ENCODE assay signal across 28 mouse cellular contexts in genomic region chr1:88266123-88266522, GRCm38 (mm10). TPM values are rescaled to one million over a fixed set of nuclear protein-coding genes. Genes with fewer than 3 reads are reported as not detected.
DNase-seq lines count a peak whose midpoint lies in the region; ATAC-seq and TF ChIP-seq lines count a peak whose summit lies in the region.
"Had no signal": no experiment of that assay in that cellular context is flagged by ENCODE, and none has a peak within 500 bp of the region (broad histone marks: within the 10 kb centered on the region; RNA-seq: fewer than 3 reads in every experiment).

No protein-coding gene starts in this region.

- 0 out of 2 replicates have a peak, but pooled peaks have one; percentile 7 for TF ChIP-seq CTCF in G1E (IDR thresholded peaks at IDR 0.05; ENCODE audit: low read depth, low read length)

- no peaks in the 10 kb centered on the region for H3K27me3 ChIP-seq in G1E (ENCODE audit: insufficient read depth, low read length)
- H3K27me3 ChIP-seq: CH12.LX; embryonic facial prominence, embryonic 13.5 days; embryonic facial prominence, embryonic 15.5 days; forebrain, embryonic 12.5 days had no signal

- no peaks in the 10 kb centered on the region for H3K9me3 ChIP-seq in G1E (replicated peaks)
- H3K9me3 ChIP-seq: embryonic facial prominence, embryonic 15.5 days had no signal

- peaks cover 97% of the 10 kb centered on the region for H3K36me3 ChIP-seq in G1E (replicated peaks)

- no peak for ATAC-seq in G1E (ENCODE audit: extremely low read depth, insufficient number of reproducible peaks, low FRiP score, poor library complexity, severe bottlenecking)
- ATAC-seq: CD4-positive, CD25-positive, alpha-beta regulatory T cell, adult 4 months; forebrain, embryonic 14.5 days; forebrain, embryonic 16.5 days had no signal

- DNase-seq in adrenal gland, adult 2 months: peak; percentile 2
- DNase-seq in adrenal gland, postnatal 14 days: no peak
- peak; percentile 15 for DNase-seq in gastrocnemius, postnatal 10 days
- no peak for DNase-seq in gastrocnemius, adult 18-20 months (ENCODE audit: low spot score)
- DNase-seq in urinary bladder, adult 2 months (ENCODE audit: low spot score): peak; percentile 44
- DNase-seq in urinary bladder, postnatal 14 days (ENCODE audit: low spot score): no peak
- DNase-seq in G1E (ENCODE audit: low spot score): no peak
- DNase-seq: adrenal gland, adult 8-10 months; B cell, adult 2 months; cerebellum, adult 11 months; cerebellum, adult 18-20 months; cerebellum, adult 8-10 months; cerebellum, adult 9-11 months; cerebellum, postnatal 14 days; cerebellum, postnatal 36 days; embryo, embryonic 11 days had no signal

- no peak overlapping the region for H3K4me3 ChIP-seq in G1E (ENCODE audit: low read depth, low read length)
- H3K4me3 ChIP-seq: embryonic facial prominence, embryonic 13.5 days; embryonic facial prominence, embryonic 15.5 days; erythroblast, embryonic 14.5 days; forebrain, embryonic 10.5 days; forebrain, embryonic 12.5 days had no signal

- peaks cover 25% of the 10 kb centered on the region for H3K4me1 ChIP-seq in G1E (ENCODE audit: insufficient read depth, low read depth, low read length)
- H3K4me1 ChIP-seq: embryonic facial prominence, embryonic 13.5 days; forebrain, embryonic 10.5 days; forebrain, embryonic 12.5 days had no signal

RNA-seq across cellular contexts. Expression of gene Hjurp, which starts 11.3 kb away (rescaled TPM):
- total RNA-seq in adrenal gland, adult 2 months (2021): 10 to 100 TPM; 24.7 to 25.5 TPM
- polyA plus RNA-seq in adrenal gland, adult 2 months (2012; rRNA removed): 13.6 and 17.5 TPM in 2 replicates
- total RNA-seq in adrenal gland, postnatal 14 days (2021): 57.7 and 64.9 TPM in 2 replicates
- 10 to 100 TPM; 29.0 to 47.9 TPM for total RNA-seq in gastrocnemius, postnatal 10 days (2021)
- 1 to 10 TPM; 5.4 to 5.8 TPM for total RNA-seq in gastrocnemius, adult 18-20 months (2021)
- polyA plus RNA-seq in urinary bladder, adult 2 months (2012; rRNA removed): 62.9 and 67.6 TPM in 2 replicates
- total RNA-seq in G1E (2014; fragmentation: Nextera tagmentation) (230 and 327 TPM in 2 replicates), G1E (2017) (187 and 221 TPM in 2 replicates)
- polyA plus RNA-seq in G1E (2012): 42.0 and 52.9 TPM in 2 replicates

RNA-seq across cellular contexts. Expression of gene Trpm8, which starts 11.3 kb away (rescaled TPM):
- not detected for total RNA-seq in adrenal gland, adult 2 months (2021)
- not detected in 2 replicates for polyA plus RNA-seq in adrenal gland, adult 2 months (2012; rRNA removed)
- not detected in 2 replicates for total RNA-seq in adrenal gland, postnatal 14 days (2021)
- not detected for total RNA-seq in gastrocnemius, postnatal 10 days (2021)
- not detected for total RNA-seq in gastrocnemius, adult 18-20 months (2021)
- polyA plus RNA-seq in urinary bladder, adult 2 months (2012; rRNA removed): not detected in 2 replicates
- total RNA-seq in G1E (2014; fragmentation: Nextera tagmentation) (not detected in 2 replicates), G1E (2017) (under 0.01 TPM in 1 of 2 replicates, not detected in the other)
- not detected in 2 replicates for polyA plus RNA-seq in G1E (2012)
- total RNA-seq: adrenal gland, adult 8-10 months; CH12.LX; common myeloid progenitor, adult 5-6 weeks; MEL had no signal
- polyA plus RNA-seq: CD4-positive, CD25-positive, alpha-beta regulatory T cell, adult 4 months; embryonic facial prominence, embryonic 11.5 days; embryonic facial prominence, embryonic 13.5 days; erythroblast, embryonic 14.5 days; forebrain, embryonic 10.5 days; forebrain, embryonic 12.5 days; forebrain, embryonic 14.5 days had no signal

RNA-seq across cellular contexts. Expression of gene Mroh2a, which starts 39.3 kb away (rescaled TPM):
- total RNA-seq in adrenal gland, adult 2 months (2021): under 1 TPM in 1 of 2 experiments, not detected in 1; 0.10 TPM
- 0.03 and 0.17 TPM in 2 replicates for polyA plus RNA-seq in adrenal gland, adult 2 months (2012; rRNA removed)
- total RNA-seq in adrenal gland, postnatal 14 days (2021): 0.04 and 0.26 TPM in 2 replicates
- total RNA-seq in gastrocnemius, postnatal 10 days (2021): under 1 TPM in 1 of 2 experiments, not detected in 1; 0.34 TPM
- total RNA-seq in gastrocnemius, adult 18-20 months (2021): not detected
- 0.24 and 0.29 TPM in 2 replicates for polyA plus RNA-seq in urinary bladder, adult 2 months (2012; rRNA removed)
- total RNA-seq in G1E (2014; fragmentation: Nextera tagmentation) (not detected in 2 replicates), G1E (2017) (0.23 and 0.49 TPM in 2 replicates)
- not detected in 2 replicates for polyA plus RNA-seq in G1E (2012)
- polyA plus RNA-seq: erythroblast, embryonic 14.5 days had no signal

RNA-seq across cellular contexts. Expression of gene Ugt1a1, which starts 54.4 kb away (rescaled TPM):
- 10 to 100 TPM in 1 of 2 experiments, not detected in 1; 53.5 TPM for total RNA-seq in adrenal gland, adult 2 months (2021)
- 4.0 and 9.7 TPM in 2 replicates for polyA plus RNA-seq in adrenal gland, adult 2 months (2012; rRNA removed)
- total RNA-seq in adrenal gland, postnatal 14 days (2021): 11.5 and 47.2 TPM in 2 replicates
- not detected for total RNA-seq in gastrocnemius, postnatal 10 days (2021)
- total RNA-seq in gastrocnemius, adult 18-20 months (2021): under 1 TPM in 1 of 2 experiments, not detected in 1; 0.09 TPM
- polyA plus RNA-seq in urinary bladder, adult 2 months (2012; rRNA removed): 9.0 and 11.0 TPM in 2 replicates
- total RNA-seq in G1E (2014; fragmentation: Nextera tagmentation) (not detected in 2 replicates), G1E (2017) (0.06 and 0.22 TPM in 2 replicates)
- polyA plus RNA-seq in G1E (2012): not detected in 2 replicates
- total RNA-seq: CH12.LX; common myeloid progenitor, adult 5-6 weeks; MEL had no signal
- polyA plus RNA-seq: CD4-positive, CD25-positive, alpha-beta regulatory T cell, adult 4 months; embryonic facial prominence, embryonic 11.5 days; embryonic facial prominence, embryonic 13.5 days; erythroblast, embryonic 14.5 days; forebrain, embryonic 12.5 days; forebrain, embryonic 14.5 days; forebrain, embryonic 16.5 days had no signal

Comparison
In these comparisons a context has a peak if more than half of its experiments do, and no peak if none do; other contexts are left out.
1. DNase-seq: peak in adrenal gland, adult 2 months (single experiment), gastrocnemius, postnatal 10 days (single experiment) and urinary bladder, adult 2 months (single experiment); none in adrenal gland, postnatal 14 days (single experiment), gastrocnemius, adult 18-20 months (single experiment), urinary bladder, postnatal 14 days (single experiment) and G1E (single experiment).